Mouse (Mus musculus) C2C12 (cell line): Measurements from ENCODE around the gene Optn.

ENCODE experiments used
- CTCF ChIP-seq: IDR thresholded peaks from one replicate; pipeline ENCODE4 v1.5.1; 2011; ENCODE audit not compliant: control insufficient read depth, insufficient read depth, insufficient read length
- MAX ChIP-seq: IDR thresholded peaks from one replicate; pipeline ENCODE4 v1.6.1; 2011; ENCODE audit warnings: mild to moderate bottlenecking, control low read depth
- MYOD1 ChIP-seq: IDR thresholded peaks from one replicate; pipeline ENCODE4 v1.6.1; 2011; ENCODE audit warnings: low read depth; ENCODE audit not compliant: control insufficient read depth, insufficient read length
- USF1 ChIP-seq: IDR thresholded peaks from one replicate; pipeline ENCODE4 v1.6.1; 2011; ENCODE audit warnings: low read depth, mild to moderate bottlenecking, control low read depth, moderate library complexity

DNA sequence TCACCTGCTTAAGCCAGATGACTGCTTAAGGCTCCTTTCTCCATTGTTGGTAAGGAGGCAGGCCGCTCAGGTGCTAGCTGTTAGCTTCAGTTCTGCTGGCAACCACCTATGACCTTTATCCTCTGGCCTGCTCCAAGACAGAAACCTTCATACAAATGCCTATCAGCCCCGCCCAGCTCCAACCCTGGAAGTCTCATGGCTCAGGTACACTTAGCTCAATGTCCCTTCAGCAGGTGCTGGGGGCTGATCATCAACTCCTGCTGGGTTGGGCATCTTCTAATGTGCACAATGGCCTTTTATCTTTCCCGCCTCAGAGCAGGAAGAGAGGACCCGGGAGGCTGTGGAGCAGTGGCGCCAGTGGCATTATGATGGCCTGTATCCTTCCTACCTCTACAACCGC lies 78.9 kb downstream of the Optn start:
- TF ChIP-seq CTCF (no peak), MAX (no peak), USF1 (no peak), MYOD1 (no peak)
